Mouse (Mus musculus): ENCODE data around the gene Rab5b. TPM values are rescaled to one million over a fixed set of nuclear protein-coding genes. Genes with fewer than 3 reads are reported as not detected.
A peak's percentile ranks its signal among the peaks of the same experiment; 100 is the strongest.
"Not testable (repeated sequence)": the region's sequence is repeated elsewhere in the genome, so short reads cannot be mapped to it uniquely, and the experiment has no call there.

The Rab5b gene
- polyA plus RNA-seq, 1 experiment, result 86.1 TPM

- TF ChIP-seq POLR2A (IDR thresholded peaks at IDR 0.05; ENCODE audit: control insufficient read depth, extremely low read depth, insufficient read depth, low read length, poor library complexity), result no peak
- no peak for TF ChIP-seq CTCF (IDR thresholded peaks at IDR 0.05; ENCODE audit: borderline replicate concordance, control insufficient read depth, extremely low read depth, insufficient read depth, low read length, poor library complexity)
- H3K4me3 ChIP-seq (ENCODE audit: control insufficient read depth, insufficient read depth, low read length), result no peak overlapping the region
- DNase-seq, result no peak
- WGBS, result 74% methylated on average over 2 of the region's 2 CpGs
- no peaks in the 10 kb centered on the region for H3K27me3 ChIP-seq (ENCODE audit: control insufficient read depth, insufficient read depth, low read length)
- H3K4me1 ChIP-seq (replicated peaks; ENCODE audit: control insufficient read depth, insufficient read depth, low read length), result peaks cover 2% of the 10 kb centered on the region
- H3K36me3 ChIP-seq (ENCODE audit: control insufficient read depth, insufficient read depth, low read length), result peaks cover 38% of the 10 kb centered on the region
- H3K27ac ChIP-seq (ENCODE audit: control insufficient read depth, insufficient read depth, low read length), result no peak overlapping the region
These were observed 44.2 kb upstream of the Rab5b start for GRCm38 (mm10) chr10:128740296-128740695.

- TF ChIP-seq CTCF (IDR thresholded peaks at IDR 0.05; ENCODE audit: borderline replicate concordance, control insufficient read depth, extremely low read depth, insufficient read depth, low read length, poor library complexity) (no peak), POLR2A (IDR thresholded peaks at IDR 0.05; ENCODE audit: control insufficient read depth, extremely low read depth, insufficient read depth, low read length, poor library complexity) (no peak)
- WGBS, result 89% methylated on average over 15 of the region's 15 CpGs
- H3K27ac ChIP-seq (ENCODE audit: control insufficient read depth, insufficient read depth, low read length), result no peak overlapping the region
- peaks cover 63% of the 10 kb centered on the region for H3K36me3 ChIP-seq (ENCODE audit: control insufficient read depth, insufficient read depth, low read length)
- DNase-seq, result no peak
- no peak overlapping the region for H3K4me3 ChIP-seq (ENCODE audit: control insufficient read depth, insufficient read depth, low read length)
- H3K27me3 ChIP-seq (ENCODE audit: control insufficient read depth, insufficient read depth, low read length), result no peaks in the 10 kb centered on the region
- H3K4me1 ChIP-seq (replicated peaks; ENCODE audit: control insufficient read depth, insufficient read depth, low read length), result peaks cover 2% of the 10 kb centered on the region
These were observed 41.4 kb upstream of the Rab5b start for GRCm38 (mm10) chr10:128737435-128737834.

GRCm38 (mm10) chr10:128731992-128732391 is 35.9 kb upstream of the Rab5b start:
- Histone ChIP-seq H3K4me1 (replicated peaks; ENCODE audit: control insufficient read depth, insufficient read depth, low read length) (no peaks in the 10 kb centered on the region), H3K27ac (ENCODE audit: control insufficient read depth, insufficient read depth, low read length) (no peak overlapping the region), H3K4me3 (ENCODE audit: control insufficient read depth, insufficient read depth, low read length) (no peak overlapping the region), H3K36me3 (ENCODE audit: control insufficient read depth, insufficient read depth, low read length) (peaks cover 95% of the 10 kb centered on the region), H3K27me3 (ENCODE audit: control insufficient read depth, insufficient read depth, low read length) (no peaks in the 10 kb centered on the region)
- no peak for DNase-seq
- TF ChIP-seq POLR2A (IDR thresholded peaks at IDR 0.05; ENCODE audit: control insufficient read depth, extremely low read depth, insufficient read depth, low read length, poor library complexity) (no peak), CTCF (IDR thresholded peaks at IDR 0.05; ENCODE audit: borderline replicate concordance, control insufficient read depth, extremely low read depth, insufficient read depth, low read length, poor library complexity) (no peak)

GRCm38 (mm10) chr10:128731002-128731433 is 35.0 kb upstream of the Rab5b start:
- Histone ChIP-seq H3K4me1 (replicated peaks; ENCODE audit: control insufficient read depth, insufficient read depth, low read length) (no peaks in the 10 kb centered on the region), H3K27me3 (ENCODE audit: control insufficient read depth, insufficient read depth, low read length) (no peaks in the 10 kb centered on the region), H3K4me3 (ENCODE audit: control insufficient read depth, insufficient read depth, low read length) (no peak overlapping the region), H3K27ac (ENCODE audit: control insufficient read depth, insufficient read depth, low read length) (no peak overlapping the region), H3K36me3 (ENCODE audit: control insufficient read depth, insufficient read depth, low read length) (peaks cover 95% of the 10 kb centered on the region)
- 27% methylated on average over 10 of the region's 10 CpGs for WGBS
- TF ChIP-seq CTCF (IDR thresholded peaks at IDR 0.05; ENCODE audit: borderline replicate concordance, control insufficient read depth, extremely low read depth, insufficient read depth, low read length, poor library complexity), result peak; percentile 75; the same call in 1 of the 2 replicates
- TF ChIP-seq POLR2A (IDR thresholded peaks at IDR 0.05; ENCODE audit: control insufficient read depth, extremely low read depth, insufficient read depth, low read length, poor library complexity), result no peak
- peak; percentile 70 for DNase-seq

- TF ChIP-seq POLR2A (IDR thresholded peaks at IDR 0.05; ENCODE audit: control insufficient read depth, extremely low read depth, insufficient read depth, low read length, poor library complexity) (no peak), CTCF (IDR thresholded peaks at IDR 0.05; ENCODE audit: borderline replicate concordance, control insufficient read depth, extremely low read depth, insufficient read depth, low read length, poor library complexity) (no peak)
- Histone ChIP-seq H3K27ac (ENCODE audit: control insufficient read depth, insufficient read depth, low read length) (no peak overlapping the region), H3K4me1 (replicated peaks; ENCODE audit: control insufficient read depth, insufficient read depth, low read length) (no peaks in the 10 kb centered on the region), H3K27me3 (ENCODE audit: control insufficient read depth, insufficient read depth, low read length) (no peaks in the 10 kb centered on the region), H3K4me3 (ENCODE audit: control insufficient read depth, insufficient read depth, low read length) (no peak overlapping the region), H3K36me3 (ENCODE audit: control insufficient read depth, insufficient read depth, low read length) (peaks cover 84% of the 10 kb centered on the region)
- 95% methylated on average over 5 of the region's 5 CpGs for WGBS
- no peak for DNase-seq
These were observed 32.0 kb upstream of the Rab5b start for GRCm38 (mm10) chr10:128728059-128728458.

GRCm38 (mm10) chr10:128725466-128725865 is 29.4 kb upstream of the Rab5b start:
- not testable (repeated sequence) for H3K27ac ChIP-seq (ENCODE audit: control insufficient read depth, insufficient read depth, low read length); H3K4me3 ChIP-seq (ENCODE audit: control insufficient read depth, insufficient read depth, low read length); H3K27me3 ChIP-seq (ENCODE audit: control insufficient read depth, insufficient read depth, low read length); DNase-seq; H3K4me1 ChIP-seq (replicated peaks; ENCODE audit: control insufficient read depth, insufficient read depth, low read length)
- H3K36me3 ChIP-seq (ENCODE audit: control insufficient read depth, insufficient read depth, low read length), result peaks cover 84% of the 10 kb centered on the region
- WGBS, result 94% methylated on average over 4 of the region's 4 CpGs

Measured in thymus, adult 2 months (tissue).